Mouse (Mus musculus) olfactory bulb, adult 2 months (tissue): ENCODE measurements around the gene Rcsd1. TPM values are rescaled to one million over a fixed set of nuclear protein-coding genes. Genes with fewer than 3 reads are reported as not detected.

ENCODE experiments used
- H3K27ac ChIP-seq: fragments of 200-500 bp; 2 replicates; pipeline ENCODE4 v1.5.1; 2012; ENCODE audit warnings: low read depth, low read length; ENCODE audit not compliant: insufficient read depth
- H3K4me1 ChIP-seq: fragments of 200-500 bp; 2 replicates; pipeline ENCODE4 v1.6.1; 2012; ENCODE audit warnings: low read length; ENCODE audit not compliant: control insufficient read depth, insufficient read depth
- H3K4me3 ChIP-seq: fragments of 200-500 bp; 2 replicates; pipeline ENCODE4 v1.5.1; 2012; ENCODE audit warnings: mild to moderate bottlenecking, low read depth, low read length, moderate library complexity; ENCODE audit not compliant: insufficient read depth
- CTCF ChIP-seq: fragments of 200-500 bp; IDR thresholded peaks from 2 replicates; pipeline ENCODE4 v1.5.1; 2012; ENCODE audit warnings: low read depth, mild to moderate bottlenecking, low read length, moderate library complexity; ENCODE audit not compliant: insufficient read depth
- POLR2A ChIP-seq: fragments of 200-500 bp; IDR thresholded peaks from 2 replicates; pipeline ENCODE4 v1.6.1; 2012; ENCODE audit warnings: mild to moderate bottlenecking, low read depth, low read length, moderate library complexity; ENCODE audit not compliant: insufficient read depth
- WGBS: fragments of 180-500 bp; shearing (Covaris S2); methylation state at CpG from one replicate; pipeline ENCODE4 v1.1.7; 2018; 5-methylcytosine and 5-hydroxymethylcytosine counted together
- polyA plus RNA-seq: library from polyadenylated mRNA; stranded (reverse); fragments of >200 nt; gene quantifications from 2 replicates; pipeline ENCODE4 v1.2.4, GENCODE M21; 2012; ENCODE audit warnings: low replicate concordance; ENCODE audit not compliant: missing spikeins, insufficient read depth, insufficient read length

The Rcsd1 gene
- polyA plus RNA-seq, 1 experiment = 138 TPM

DNA sequence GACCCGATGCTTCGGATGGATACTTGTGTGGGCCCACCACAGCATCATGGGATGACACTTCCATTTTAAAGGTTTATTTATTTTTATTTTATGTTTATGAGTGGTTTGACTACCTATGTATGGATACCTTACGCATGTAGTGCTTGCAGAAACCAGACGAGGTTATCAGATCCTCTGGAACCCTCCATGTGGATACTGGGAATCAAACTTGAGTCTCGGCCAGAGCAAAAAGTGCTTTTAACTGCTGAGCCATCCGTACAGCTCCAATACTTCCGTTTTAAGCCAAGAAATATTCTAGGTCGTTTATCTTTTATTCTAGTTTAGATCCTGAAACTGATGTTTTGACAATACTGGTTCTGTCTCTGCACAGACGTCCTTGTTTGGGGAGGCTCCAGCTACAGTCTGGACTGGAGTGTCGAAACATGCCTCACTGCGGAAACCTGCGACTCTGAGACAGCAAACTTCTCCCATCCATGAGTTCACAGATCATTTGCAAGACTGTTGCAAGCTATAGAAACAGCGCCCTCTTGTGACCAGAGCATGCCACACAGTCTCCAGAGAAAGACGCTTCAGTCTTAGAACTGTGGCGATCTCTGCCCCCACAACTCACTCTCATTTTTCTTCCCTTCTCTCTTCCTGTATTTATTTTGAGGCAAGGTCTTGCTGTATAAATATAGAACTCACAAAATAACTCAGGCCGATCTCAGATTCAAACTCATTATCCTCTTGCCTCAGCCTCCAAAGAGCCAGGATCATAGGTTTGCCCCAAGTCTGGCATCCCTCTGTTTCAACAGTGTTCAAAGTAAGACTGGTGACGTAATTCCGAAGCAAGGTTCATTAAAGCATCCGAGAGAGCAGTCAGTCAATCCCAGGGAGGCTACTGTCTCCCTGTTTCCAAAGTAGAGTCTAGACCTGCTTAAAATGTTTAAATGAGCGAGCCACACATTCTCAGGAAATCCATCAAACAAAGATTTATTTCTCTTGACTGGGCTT is 26.6 kb upstream of the Rcsd1 start:
- Histone ChIP-seq H3K27ac (no peak overlapping the region), H3K4me1 (no peaks in the 10 kb centered on the region), H3K4me3 (no peak overlapping the region)
- WGBS = 29% methylated on average over 20 of the region's 20 CpGs
- TF ChIP-seq POLR2A (no peak), CTCF (peak; percentile 52)

DNA sequence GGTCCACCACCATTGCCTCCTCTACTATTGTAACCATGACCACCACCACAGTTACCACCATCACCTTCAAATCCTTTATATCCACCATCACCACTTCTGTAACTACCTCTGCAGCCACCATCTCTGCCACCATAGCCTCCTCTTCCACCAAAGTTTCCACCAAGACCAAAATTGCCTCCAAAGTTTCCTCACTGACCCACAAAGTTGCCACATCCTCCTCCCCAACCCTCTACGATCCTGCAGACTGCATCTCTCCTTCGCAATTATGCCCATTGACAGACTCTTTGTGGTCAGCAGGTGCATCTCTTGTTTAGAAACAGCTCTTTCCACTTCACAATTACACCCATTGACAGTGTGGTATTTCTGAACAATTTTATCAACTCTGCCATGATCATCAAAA is 25.3 kb upstream of the Rcsd1 start:
- no peak overlapping the region for H3K27ac ChIP-seq
- 95% methylated on average over 2 of the region's 2 CpGs for WGBS
- no peaks in the 10 kb centered on the region for H3K4me1 ChIP-seq
- TF ChIP-seq POLR2A (no peak), CTCF (no peak)
- no peak overlapping the region for H3K4me3 ChIP-seq

DNA sequence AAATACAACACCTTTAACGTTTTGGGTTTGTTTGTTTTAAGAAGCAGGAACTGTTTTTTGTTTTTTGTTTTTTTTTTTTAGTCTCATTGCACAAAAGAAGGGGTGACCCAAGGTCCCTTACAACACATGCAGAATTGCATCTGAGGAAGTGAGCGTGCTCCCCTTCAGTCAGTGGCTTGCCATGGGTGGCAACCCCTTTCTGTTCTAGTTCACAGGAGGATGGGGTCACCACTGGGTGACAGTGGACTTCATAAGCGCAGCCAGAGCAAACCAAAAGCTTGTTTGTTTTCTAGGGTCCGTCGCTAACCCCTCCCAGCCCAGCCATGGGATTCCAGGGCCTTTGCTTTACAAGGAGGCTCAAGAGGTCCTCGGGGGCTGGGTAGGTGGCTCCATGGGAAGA is 22.0 kb upstream of the Rcsd1 start:
- H3K27ac ChIP-seq = no peak overlapping the region
- WGBS = 85% methylated on average over 6 of the region's 6 CpGs
- no peak for TF ChIP-seq CTCF
- TF ChIP-seq POLR2A = no peak
- H3K4me3 ChIP-seq = no peak overlapping the region
- no peaks in the 10 kb centered on the region for H3K4me1 ChIP-seq

DNA sequence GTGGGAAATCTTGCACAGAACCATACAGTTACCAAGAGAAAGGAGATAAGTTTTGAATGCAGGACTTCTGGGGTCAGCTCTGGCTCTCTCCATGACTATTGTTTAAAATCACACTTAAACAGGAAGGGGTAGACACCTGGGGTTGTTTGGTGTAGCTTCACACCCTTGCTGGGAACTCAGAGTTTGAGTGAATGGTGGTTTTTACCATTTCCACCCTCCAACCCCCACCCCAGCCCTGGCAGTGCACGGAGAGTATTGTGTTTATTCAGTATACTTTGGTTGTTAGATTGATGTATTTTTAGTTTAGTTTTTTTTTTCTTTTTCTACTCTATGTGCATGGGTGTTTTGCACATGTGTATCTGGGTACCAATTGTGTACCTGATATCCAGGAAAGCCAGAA is 20.6 kb upstream of the Rcsd1 start:
- Histone ChIP-seq H3K4me1 (no peaks in the 10 kb centered on the region), H3K27ac (no peak overlapping the region), H3K4me3 (no peak overlapping the region)
- no peak for TF ChIP-seq CTCF
- no peak for TF ChIP-seq POLR2A
- WGBS = 39% methylated on average over 1 of the region's 1 CpGs

DNA sequence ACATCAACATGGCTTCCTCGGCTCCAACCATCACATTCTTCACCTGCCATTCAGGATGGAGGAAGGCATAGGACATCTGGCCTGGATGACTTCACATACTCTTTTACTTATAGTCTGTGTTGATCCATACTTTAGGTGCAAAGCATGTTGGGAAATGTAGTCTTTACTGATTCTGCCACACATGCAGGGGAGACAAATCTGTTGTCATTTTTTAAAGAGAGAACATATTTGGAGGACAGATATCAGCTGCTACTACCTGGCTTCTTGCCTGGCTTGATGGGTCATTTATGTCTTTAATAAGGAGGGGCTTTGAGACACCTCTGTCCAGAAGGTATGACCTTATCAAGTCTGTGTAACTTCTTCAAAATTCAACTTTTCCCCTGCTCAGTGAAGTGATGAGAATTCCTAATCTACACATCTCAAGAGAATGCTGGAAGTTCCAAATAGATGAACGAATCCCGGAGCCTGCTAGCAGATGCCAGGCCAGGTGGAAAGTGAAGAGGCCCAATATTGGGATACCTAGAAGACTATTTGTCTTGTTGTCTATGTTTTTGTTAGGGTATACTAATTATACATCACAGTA is 18.6 kb upstream of the Rcsd1 start:
- 98% methylated on average over 3 of the region's 3 CpGs for WGBS
- TF ChIP-seq POLR2A = no peak
- no peak for TF ChIP-seq CTCF
- Histone ChIP-seq H3K4me1 (no peaks in the 10 kb centered on the region), H3K27ac (no peak overlapping the region), H3K4me3 (no peak overlapping the region)

DNA sequence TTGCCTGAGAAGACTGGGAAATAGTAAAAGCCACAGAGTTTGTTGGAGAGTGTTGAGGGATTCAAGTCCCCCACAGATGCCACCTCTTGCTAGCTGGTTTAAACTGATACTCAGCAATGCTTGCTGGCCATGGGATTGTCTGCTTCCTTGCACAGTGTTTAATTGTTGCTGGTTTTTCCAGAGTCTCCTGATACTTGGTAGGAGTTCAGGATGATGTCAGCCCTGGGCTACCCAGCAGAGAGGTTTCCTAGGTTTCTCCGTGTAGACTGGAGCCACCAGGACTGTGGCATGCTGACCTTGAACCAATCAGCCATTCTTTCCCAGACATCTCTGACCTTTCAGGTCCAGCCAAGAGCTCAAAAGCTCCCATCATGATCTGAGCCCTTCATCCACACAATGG is 17.4 kb upstream of the Rcsd1 start:
- Histone ChIP-seq H3K4me3 (no peak overlapping the region), H3K27ac (no peak overlapping the region), H3K4me1 (no peaks in the 10 kb centered on the region)
- 56% methylated on average over 1 of the region's 1 CpGs for WGBS
- no peak for TF ChIP-seq POLR2A
- TF ChIP-seq CTCF = no peak

DNA sequence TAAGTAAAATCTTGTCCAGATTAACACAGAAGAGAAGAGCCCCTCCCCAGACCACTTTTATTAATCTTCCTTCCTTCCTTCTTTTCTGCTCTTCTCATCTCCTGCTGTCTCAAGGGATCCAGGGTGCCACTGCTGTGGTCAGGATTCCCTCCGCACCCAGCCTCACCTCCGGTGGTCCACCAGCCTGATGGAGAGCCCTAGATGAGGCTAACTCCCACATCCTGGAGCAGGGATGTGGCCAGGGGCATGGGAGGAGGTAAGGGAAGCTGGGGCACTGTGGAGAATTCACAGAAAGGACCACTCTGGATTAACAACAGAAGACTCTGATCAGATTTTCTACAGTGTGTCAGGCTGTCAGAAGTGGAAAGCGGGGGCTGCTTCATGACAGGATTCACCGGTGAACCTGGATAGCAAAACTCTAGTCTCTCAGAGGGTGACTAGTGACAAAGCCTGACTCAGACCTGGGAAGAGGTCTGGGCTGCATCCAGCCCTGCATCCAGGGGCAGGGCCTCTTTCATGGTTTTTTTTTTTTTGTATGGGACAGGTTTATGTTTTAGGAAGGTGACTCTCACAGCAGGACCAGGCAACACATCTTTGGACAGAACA is 15.6 kb upstream of the Rcsd1 start:
- WGBS = 95% methylated on average over 4 of the region's 4 CpGs
- Histone ChIP-seq H3K4me1 (no peaks in the 10 kb centered on the region), H3K4me3 (no peak overlapping the region), H3K27ac (no peak overlapping the region)
- TF ChIP-seq POLR2A (no peak), CTCF (no peak)

DNA sequence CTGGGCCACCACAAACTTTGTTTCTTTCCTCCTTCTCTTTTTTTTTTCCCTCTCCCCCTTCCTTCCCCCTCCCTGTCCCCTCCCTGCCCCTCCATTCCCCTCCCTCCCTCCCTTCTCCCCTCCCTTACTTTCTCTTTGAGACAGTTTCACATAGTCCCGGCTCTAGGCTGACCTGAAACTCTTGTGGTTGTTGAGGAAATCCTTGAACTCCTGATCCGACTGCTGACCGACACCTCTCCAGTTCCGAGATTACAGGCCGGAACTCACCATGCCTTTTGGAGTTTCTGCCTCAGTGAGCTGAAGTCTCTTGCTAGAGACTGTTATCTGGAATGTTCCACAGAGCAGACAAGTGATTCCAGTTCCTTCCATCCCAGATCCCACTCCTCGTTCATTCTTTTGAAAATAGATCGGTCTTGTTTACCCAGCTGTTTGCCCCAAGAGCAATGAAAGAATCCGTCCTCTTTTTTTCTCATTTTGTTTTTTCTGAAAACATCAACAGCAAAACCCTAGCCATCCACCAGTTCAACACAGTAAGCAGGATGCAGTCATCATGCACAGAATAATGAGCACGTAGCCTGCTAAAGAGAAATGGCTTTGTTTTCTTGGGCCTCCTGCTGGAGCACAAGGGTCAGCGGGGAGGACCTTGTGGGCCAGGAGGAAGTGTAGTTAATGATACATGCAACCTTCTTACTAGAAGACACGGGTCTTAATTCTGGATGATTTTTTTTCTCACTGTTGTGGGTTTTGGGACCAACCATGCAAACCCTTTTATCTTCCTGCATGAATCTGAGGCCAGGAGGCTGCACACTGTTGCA is 14.9 kb upstream of the Rcsd1 start:
- 68% methylated on average over 11 of the region's 11 CpGs for WGBS
- no peak for TF ChIP-seq CTCF
- TF ChIP-seq POLR2A = no peak

More for the DNA sequence above, 14.9 kb upstream of the Rcsd1 start:
- Histone ChIP-seq H3K4me1 (no peaks in the 10 kb centered on the region), H3K4me3 (no peak overlapping the region), H3K27ac (no peak overlapping the region)
